Mouse (Mus musculus) liver, postnatal 0 days (tissue): ENCODE data around the gene Lrrc3. TPM values are rescaled to one million over a fixed set of nuclear protein-coding genes. Genes with fewer than 3 reads are reported as not detected.
"Not testable (repeated sequence)": the region's sequence is repeated elsewhere in the genome, so short reads cannot be mapped to it uniquely, and the experiment has no call there.

Experiments
- ATAC-seq: fragments of 200-750 bp; cut with Nextera tagmentation; 2 replicates; pipeline ENCODE4 v1.8.0; 2017; ENCODE audit warnings: mild to moderate bottlenecking, moderate library complexity
- DNase-seq: peaks from one replicate; pipeline ENCODE4 v3.0.0-alpha.2; 2016
- H3K27ac ChIP-seq: fragments of 300-500 bp; sonication (generic); 2 replicates; pipeline ENCODE4 v1.5.1; 2014; ENCODE audit warnings: antibody characterized with exemption, moderate library complexity, mild to moderate bottlenecking, low read depth
- H3K27me3 ChIP-seq: fragments of 300-500 bp; sonication (generic); 2 replicates; pipeline ENCODE4 v1.6.1; 2014; ENCODE audit warnings: low read length, control low read depth, mixed read lengths; ENCODE audit not compliant: insufficient read depth
- H3K36me3 ChIP-seq: fragments of 300-500 bp; sonication (generic); replicated peaks from 2 replicates; pipeline ENCODE4 v1.6.1; 2014; ENCODE audit warnings: mild to moderate bottlenecking, control low read depth, low read length, moderate library complexity, mixed read lengths; ENCODE audit not compliant: insufficient read depth
- H3K4me1 ChIP-seq: fragments of 300-500 bp; sonication (generic); 2 replicates; pipeline ENCODE4 v1.6.1; 2014; ENCODE audit warnings: antibody characterized with exemption, mild to moderate bottlenecking, control low read depth; ENCODE audit not compliant: insufficient read depth
- H3K4me2 ChIP-seq: fragments of 300-500 bp; sonication (generic); 2 replicates; pipeline ENCODE4 v1.6.1; 2014; ENCODE audit warnings: low read depth, mild to moderate bottlenecking, low read length, moderate library complexity, mixed read lengths
- H3K4me3 ChIP-seq: fragments of 300-500 bp; sonication (generic); 2 replicates; pipeline ENCODE4 v1.5.1; 2014; ENCODE audit warnings: low read depth, low read length
- H3K9ac ChIP-seq: fragments of 300-500 bp; sonication (generic); replicated peaks from 2 replicates; pipeline ENCODE4 v1.6.1; 2014; ENCODE audit warnings: mild to moderate bottlenecking, moderate library complexity
- H3K9me3 ChIP-seq: fragments of 300-500 bp; sonication (generic); 2 replicates; pipeline ENCODE4 v1.6.1; 2016; ENCODE audit warnings: mild to moderate bottlenecking, control low read depth, low read length, mixed read lengths
- CTCF ChIP-seq: sonication (generic); IDR thresholded peaks from 2 replicates; pipeline ENCODE4 v1.5.1; 2016; ENCODE audit warnings: antibody characterized with exemption, low read depth
- EP300 ChIP-seq: IDR thresholded peaks from 2 replicates; pipeline ENCODE4 v1.6.1; 2016; ENCODE audit warnings: antibody characterized with exemption, low read depth, mild to moderate bottlenecking
- WGBS: fragments of 180-500 bp; shearing (Covaris S2); extraction: QIAGEN DNeasy Blood & Tissue Kit; methylation state at CpG from one replicate; pipeline ENCODE4 v1.1.7; 2014; ENCODE audit not compliant: insufficient replicate concordance; 5-methylcytosine and 5-hydroxymethylcytosine counted together
- polyA plus RNA-seq: library from polyadenylated mRNA; unstranded; fragments of >200 nt; fragmentation: Nextera tagmentation; extraction: Ambion mirVana; gene quantifications from 2 replicates; pipeline ENCODE4 v1.2.1, GENCODE M21; 2015

Lrrc3 gene
- polyA plus RNA-seq = 24.4 and 26.6 TPM in 2 replicates

GRCm38 (mm10) chr10:77902211-77902893, at the start of gene Lrrc3:
TSS of gene Lrrc3 (minus strand) at chr10:77902536.
- peak within 1 kb of the TSS; percentile 73 for H3K4me2 ChIP-seq
- WGBS = under 1% methylated on average over 29 of the region's 46 CpGs
- no peaks in the 10 kb centered on the region for H3K9me3 ChIP-seq
- H3K27me3 ChIP-seq = peaks cover 6% of the 10 kb centered on the region; the same call in 1 of the 2 replicates
- H3K9ac ChIP-seq = peak within 1 kb of the TSS; percentile 79
- DNase-seq (peak; percentile 85), ATAC-seq (peak; percentile 78)
- no peak for TF ChIP-seq EP300
- TF ChIP-seq CTCF = peak; percentile 23; the same call in 1 of the 2 replicates
- peak within 1 kb of the TSS; percentile 64 for H3K4me3 ChIP-seq
- H3K27ac ChIP-seq = peak within 1 kb of the TSS; percentile 94
- H3K36me3 ChIP-seq = no peaks in the 10 kb centered on the region
- H3K4me1 ChIP-seq = peaks cover 9% of the 10 kb centered on the region

GRCm38 (mm10) chr10:77950468-77950867, 48.1 kb upstream of the Lrrc3 start:
- not testable (repeated sequence) for H3K27me3 ChIP-seq, ATAC-seq, H3K9ac ChIP-seq, H3K36me3 ChIP-seq, H3K4me3 ChIP-seq, H3K27ac ChIP-seq, H3K4me2 ChIP-seq, H3K9me3 ChIP-seq, H3K4me1 ChIP-seq, DNase-seq
- 88% methylated on average over 8 of the region's 12 CpGs for WGBS

- Histone ChIP-seq H3K9ac (no peak overlapping the region), H3K36me3 (no peaks in the 10 kb centered on the region), H3K4me3 (no peak overlapping the region), H3K4me2 (no peak overlapping the region), H3K27ac (no peak overlapping the region), H3K4me1 (no peaks in the 10 kb centered on the region), H3K27me3 (no peaks in the 10 kb centered on the region), H3K9me3 (no peaks in the 10 kb centered on the region)
- no peak for TF ChIP-seq CTCF
- no peak for TF ChIP-seq EP300
- no peak for DNase-seq
- 48% methylated on average over 2 of the region's 2 CpGs for WGBS
- ATAC-seq = no peak
These were observed 37.3 kb upstream of the Lrrc3 start for GRCm38 (mm10) chr10:77939685-77940084.

GRCm38 (mm10) chr10:77927375-77927774, 25.0 kb upstream of the Lrrc3 start:
- Histone ChIP-seq H3K9ac (no peak overlapping the region), H3K4me3 (no peak overlapping the region), H3K27ac (no peak overlapping the region), H3K4me2 (no peak overlapping the region), H3K9me3 (no peaks in the 10 kb centered on the region), H3K36me3 (no peaks in the 10 kb centered on the region), H3K27me3 (no peaks in the 10 kb centered on the region), H3K4me1 (no peaks in the 10 kb centered on the region)
- DNase-seq = no peak
- no peak for TF ChIP-seq CTCF
- TF ChIP-seq EP300 = no peak
- ATAC-seq = no peak
- WGBS = 80% methylated on average over 10 of the region's 10 CpGs

- Histone ChIP-seq H3K36me3 (no peaks in the 10 kb centered on the region), H3K4me2 (no peak overlapping the region), H3K9ac (no peak overlapping the region), H3K4me3 (no peak overlapping the region), H3K27me3 (no peaks in the 10 kb centered on the region), H3K4me1 (no peaks in the 10 kb centered on the region), H3K9me3 (no peaks in the 10 kb centered on the region), H3K27ac (no peak overlapping the region)
- ATAC-seq = no peak
- DNase-seq = peak; percentile 77
- WGBS = 30% methylated on average over 7 of the region's 7 CpGs
- TF ChIP-seq CTCF = peak; percentile 76
- no peak for TF ChIP-seq EP300
These were observed 23.8 kb upstream of the Lrrc3 start for GRCm38 (mm10) chr10:77926140-77926539.

- WGBS = 55% methylated on average over 4 of the region's 4 CpGs
These were observed 20.3 kb upstream of the Lrrc3 start for GRCm38 (mm10) chr10:77922681-77923080.

More at GRCm38 (mm10) chr10:77922681-77923080, 20.3 kb upstream of the Lrrc3 start:
- no peaks in the 10 kb centered on the region for H3K4me1 ChIP-seq
- H3K9me3 ChIP-seq = no peaks in the 10 kb centered on the region
- H3K27me3 ChIP-seq = no peaks in the 10 kb centered on the region
- no peak overlapping the region for H3K9ac ChIP-seq
- TF ChIP-seq CTCF (no peak), EP300 (no peak)
- H3K4me2 ChIP-seq = no peak overlapping the region
- no peak overlapping the region for H3K27ac ChIP-seq
- no peak overlapping the region for H3K4me3 ChIP-seq
- H3K36me3 ChIP-seq = no peaks in the 10 kb centered on the region
- DNase-seq = no peak
- no peak for ATAC-seq
